Mouse (Mus musculus) urinary bladder, postnatal 36 days (tissue): Measurements from ENCODE around the gene Ap2b1.

Source experiments
- DNase-seq, 2 experiments: peaks; one replicate each; pipeline ENCODE4 v3.0.0; 2022; ENCODE audit warnings: low spot score in 2 of 2, mixed read lengths in 1 of 2

The Ap2b1 gene

DNA sequence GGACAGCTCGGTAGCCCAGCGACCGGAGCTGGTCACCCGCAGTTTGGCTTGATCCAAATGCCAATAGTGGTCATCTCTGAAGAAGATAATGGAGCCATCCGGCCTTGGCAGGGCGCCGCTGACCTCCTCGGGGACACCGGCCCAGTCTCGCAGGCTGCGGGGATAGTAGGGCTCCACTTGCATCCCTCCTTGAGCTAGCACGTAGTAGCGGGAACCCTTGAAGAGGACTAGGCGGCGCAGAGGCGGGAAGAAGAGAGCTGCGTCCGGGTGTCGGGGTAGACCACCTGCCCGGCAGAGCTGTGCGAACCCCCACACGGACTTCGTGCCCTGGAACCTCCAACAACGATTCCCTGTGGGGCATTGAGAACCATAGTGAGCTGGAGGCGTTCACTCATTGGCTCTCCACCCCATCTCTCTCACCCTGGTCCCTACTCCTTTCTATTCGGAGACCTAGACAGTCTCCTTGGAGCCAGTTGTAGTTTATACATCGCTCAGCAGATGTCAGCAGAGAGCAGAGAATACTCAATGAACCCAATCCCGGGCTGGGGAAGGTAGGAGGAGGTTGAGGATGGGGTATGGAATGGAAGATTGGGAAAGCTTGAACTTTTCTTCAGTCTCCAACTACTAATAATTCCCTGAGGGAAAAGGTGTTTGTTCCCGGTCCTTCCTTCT, 143.9 kb downstream of the Ap2b1 start:
- DNase-seq: peak; percentile 65 to 75

DNA sequence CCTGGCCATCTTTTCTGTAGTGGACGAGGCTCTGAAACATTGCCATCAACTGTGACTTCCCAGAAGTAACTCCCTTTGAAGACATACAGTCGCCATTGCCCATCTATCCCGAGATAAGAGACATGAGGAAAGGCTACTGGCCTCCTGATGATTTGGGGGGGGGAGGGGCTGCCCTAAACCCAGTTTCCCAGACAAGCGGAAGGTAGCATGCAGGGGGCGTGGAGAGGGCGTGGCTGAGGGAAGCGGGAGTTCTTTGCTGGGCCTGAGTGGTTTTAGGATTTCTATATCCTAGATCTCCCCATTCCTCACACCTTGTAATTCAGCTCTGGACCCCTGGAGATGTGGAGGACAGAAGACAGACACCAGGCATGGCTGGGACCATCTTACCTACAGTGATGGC, 145.0 kb downstream of the Ap2b1 start:
- no peak for DNase-seq

- DNase-seq: no peak
These were observed 146.2 kb downstream of the Ap2b1 start for GRCm38 (mm10) chr11:83445001-83445400.

DNA sequence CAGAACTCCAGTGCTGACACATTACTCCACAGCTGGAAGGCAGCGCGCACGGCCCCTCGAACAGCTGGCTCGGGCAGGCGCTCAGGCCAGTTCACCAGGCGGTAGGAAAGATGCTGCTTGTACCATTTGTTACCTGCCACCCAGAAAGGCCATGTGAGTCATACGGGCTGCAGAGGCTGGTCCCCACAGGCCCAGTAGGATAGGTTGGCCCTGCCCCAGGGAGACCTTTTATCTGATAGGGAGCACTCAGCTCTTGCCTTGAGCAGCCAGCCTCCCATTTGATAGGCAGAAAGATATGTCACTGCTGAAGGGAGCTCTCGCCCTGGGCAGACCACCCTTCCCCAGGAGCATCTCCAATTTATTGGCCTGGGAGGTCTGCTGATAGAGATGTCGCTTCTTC, 148.8 kb downstream of the Ap2b1 start:
- DNase-seq: peak; percentile 63 to 70

DNA sequence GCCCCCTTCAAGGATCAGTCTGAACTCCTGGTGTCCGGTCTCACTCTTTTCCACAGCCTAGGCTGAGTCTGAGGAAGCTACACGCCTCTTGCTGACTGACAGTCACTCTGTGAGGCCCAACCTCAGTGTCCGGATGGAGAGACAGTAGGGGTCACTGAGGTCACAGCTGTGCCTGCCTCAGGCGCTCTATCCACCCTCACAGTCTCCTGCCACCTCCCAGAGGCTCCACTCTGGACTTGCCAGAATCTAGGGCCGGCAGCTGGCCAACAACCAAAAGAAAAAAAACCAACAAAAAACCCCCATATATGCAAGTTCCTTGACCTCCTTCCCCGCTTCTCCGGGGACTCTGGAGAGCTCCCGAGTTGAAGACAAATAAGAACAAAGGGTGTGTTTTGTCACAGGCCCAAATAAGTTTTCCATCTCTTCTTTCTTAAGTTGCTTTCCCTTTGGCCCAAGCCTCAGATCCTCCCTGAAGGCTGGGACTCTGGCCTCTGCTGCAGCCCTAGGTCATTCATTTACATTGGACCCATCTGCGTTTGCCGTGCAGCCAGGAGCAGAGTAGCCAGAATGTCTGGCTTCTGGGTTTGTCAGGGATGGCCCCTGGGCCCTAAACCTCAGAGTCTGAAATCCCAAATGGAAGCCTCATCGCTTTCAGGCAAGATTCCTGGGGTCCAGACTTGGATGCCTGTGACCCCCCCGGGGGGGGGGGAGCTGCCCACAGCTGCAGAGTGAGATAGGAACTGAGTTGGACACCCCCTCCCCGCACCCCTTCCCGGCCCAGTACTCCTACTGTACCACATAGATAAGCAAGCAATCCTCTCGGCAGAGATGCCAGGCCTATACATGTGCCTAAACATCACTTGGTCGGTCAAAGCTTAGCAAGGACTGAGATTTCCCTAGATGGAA, 149.4 kb downstream of the Ap2b1 start:
- no peak for DNase-seq

- peak in 1 of 2 experiments; percentile 48 for DNase-seq
These were observed 150.1 kb downstream of the Ap2b1 start for GRCm38 (mm10) chr11:83448927-83449236.

- no peak for DNase-seq
These were observed 150.5 kb downstream of the Ap2b1 start for GRCm38 (mm10) chr11:83449298-83449697.

- DNase-seq: no peak
These were observed 151.7 kb downstream of the Ap2b1 start for GRCm38 (mm10) chr11:83450550-83450949.

DNA sequence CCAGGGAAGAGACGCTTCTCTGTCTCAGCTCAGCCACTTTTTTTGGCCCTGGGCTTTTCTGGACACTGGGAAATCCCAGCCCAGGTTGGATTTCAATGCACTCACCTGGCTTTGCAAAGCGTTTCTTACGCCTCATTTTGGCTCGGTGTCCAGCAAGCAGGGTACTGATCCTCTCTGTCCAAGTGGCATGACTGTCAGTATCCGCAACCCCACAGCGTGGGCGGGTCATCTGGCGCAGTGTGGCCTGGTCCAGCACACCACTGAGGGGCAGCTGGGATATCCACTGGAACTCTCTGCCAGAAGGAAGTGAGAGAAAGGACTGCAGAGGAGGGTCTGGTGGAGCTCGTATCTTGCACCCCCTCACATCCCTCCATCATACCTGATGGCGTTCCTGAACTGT, 152.5 kb downstream of the Ap2b1 start:
- no peak for DNase-seq

DNA sequence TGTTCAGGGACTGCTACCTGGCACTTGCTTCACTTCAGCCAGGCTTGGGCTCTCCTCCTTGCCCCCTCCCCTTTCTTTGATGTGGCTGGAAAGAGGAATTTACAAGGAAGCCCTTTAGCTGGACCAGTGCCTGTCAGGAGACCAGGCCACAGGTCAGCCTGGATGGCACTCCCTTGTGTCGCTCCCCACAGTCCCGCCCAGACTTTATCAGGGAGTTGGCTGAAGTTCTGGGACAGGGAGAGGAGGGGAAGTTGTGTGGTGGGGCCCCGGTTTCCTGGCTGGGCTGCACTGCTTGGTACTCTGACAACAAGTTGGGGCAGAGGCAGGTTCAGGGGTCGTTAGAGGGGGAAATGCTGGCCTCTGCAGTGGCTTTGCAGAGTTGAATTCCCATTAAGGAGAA, 155.7 kb downstream of the Ap2b1 start:
- peak in 1 of 2 experiments; percentile 47 for DNase-seq
